10 mouse cellular contexts compared by ENCODE assay signal in the genomic region with DNA sequence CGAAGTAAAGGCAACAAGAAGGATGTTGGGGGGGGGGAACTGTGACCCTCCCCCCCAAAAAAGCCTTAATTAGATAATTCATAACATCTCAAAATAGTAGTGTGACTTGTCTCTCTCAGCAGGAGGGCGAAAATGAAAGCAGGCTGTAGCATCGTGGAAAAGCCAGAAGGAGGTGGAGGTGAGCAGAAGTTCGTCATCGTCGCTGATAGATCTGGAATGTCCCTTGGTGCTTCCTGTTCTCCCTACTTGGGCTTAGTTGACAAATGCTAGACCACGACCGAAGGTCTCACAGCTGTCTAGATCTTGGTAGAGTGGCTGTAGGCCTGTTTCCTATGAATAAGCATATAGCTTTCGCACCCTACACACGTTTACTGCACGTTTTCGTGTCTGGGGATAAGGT. TPM values are rescaled to one million over a fixed set of nuclear protein-coding genes. Genes with fewer than 3 reads are reported as not detected.
DNase-seq lines count a peak whose midpoint lies in the region; ATAC-seq and TF ChIP-seq lines count a peak whose summit lies in the region.
"Had no signal": no experiment of that assay in that cellular context is flagged by ENCODE, and none has a peak within 500 bp of the region (broad histone marks: within the 10 kb centered on the region; RNA-seq: fewer than 3 reads in every experiment).

No protein-coding gene starts in this region.

- in situ Hi-C loops in CH12.LX (cut with MboI; ENCODE audit: low pct_ligation_motif_present, low pct_unique_long_range_greater_than_20kb, low sequenced_read_pairs) = no loop called here

- H3K9me3 ChIP-seq in kidney, postnatal 0 days (replicated peaks; ENCODE audit: low read length) = no peaks in the 10 kb centered on the region
- no peaks in the 10 kb centered on the region for H3K9me3 ChIP-seq in CH12.LX (replicated peaks; ENCODE audit: low read length)
- no peaks in the 10 kb centered on the region for H3K9me3 ChIP-seq in liver, embryonic 13.5 days (replicated peaks)
- H3K9me3 ChIP-seq: midbrain, embryonic 12.5 days had no signal

- H3K27me3 ChIP-seq in kidney, postnatal 0 days (ENCODE audit: insufficient read depth, low read length) = no peaks in the 10 kb centered on the region
- H3K27me3 ChIP-seq in CH12.LX (replicated peaks) = no peaks in the 10 kb centered on the region
- no peaks in the 10 kb centered on the region for H3K27me3 ChIP-seq in liver, embryonic 13.5 days

- no peak overlapping the region for H3K27ac ChIP-seq in kidney, postnatal 0 days
- no peak overlapping the region for H3K27ac ChIP-seq in CH12.LX (ENCODE audit: insufficient read depth, low read depth)
- no peak overlapping the region for H3K27ac ChIP-seq in liver, embryonic 13.5 days
- H3K27ac ChIP-seq: midbrain, embryonic 12.5 days had no signal

- no peak for TF ChIP-seq EP300 in CH12.LX (IDR thresholded peaks at IDR 0.05; ENCODE audit: low read length)

- no peak for DNase-seq in kidney, postnatal 0 days (ENCODE audit: low spot score)
- DNase-seq in kidney, postnatal 25 days = no peak
- DNase-seq in CD4-positive helper T cell, adult 2 months (ENCODE audit: low read depth, low spot score) = peak; percentile 80
- DNase-seq in CH12.LX (ENCODE audit: extremely low read depth) = peak; percentile 53
- DNase-seq in liver, embryonic 13.5 days = no peak
- no peak for DNase-seq in adrenal gland, adult 8-10 months
- DNase-seq in cerebellum, postnatal 4 days (ENCODE audit: low spot score in 2 of 2) = no peak
- DNase-seq: forebrain, postnatal 0 days; kidney, postnatal 14 days had no signal

- peaks cover 28% of the 10 kb centered on the region for H3K36me3 ChIP-seq in kidney, postnatal 0 days (ENCODE audit: insufficient read depth, low read length)
- H3K36me3 ChIP-seq in CH12.LX (replicated peaks in 1 of 2; ENCODE audit: control insufficient read depth in 1 of 2, insufficient read depth in 1 of 2, low read length in 1 of 2) = peaks cover 38 to 48% of the 10 kb centered on the region in 2 experiments
- peaks cover 34% of the 10 kb centered on the region for H3K36me3 ChIP-seq in liver, embryonic 13.5 days

- WGBS in kidney, postnatal 0 days = 81% methylated on average over 12 of the region's 12 CpGs
- WGBS in liver, embryonic 13.5 days (ENCODE audit: insufficient replicate concordance) = 75% methylated on average over 12 of the region's 12 CpGs

- dilution Hi-C loops in CH12.LX (cut with MboI; ENCODE audit: extremely low pct_ligation_motif_present, extremely low pct_unique_long_range_greater_than_20kb, low sequenced_read_pairs) = no loop called here

- no peak for ATAC-seq in kidney, postnatal 0 days (replicated peaks; ENCODE audit: low FRiP score, low read depth)
- ATAC-seq in liver, embryonic 13.5 days (ENCODE audit: low read depth) = no peak
- ATAC-seq: forebrain, postnatal 0 days had no signal

- no peak; the same call in none of the 2 replicates for TF ChIP-seq RAD21 in CH12.LX (IDR thresholded peaks at IDR 0.05; ENCODE audit: low read depth, low read length)

- H3K79me2 ChIP-seq in CH12.LX (replicated peaks; ENCODE audit: control insufficient read depth, extremely low read depth, insufficient read depth, poor library complexity, severe bottlenecking) = peaks cover 28% of the 10 kb centered on the region

- H3K4me3 ChIP-seq in kidney, postnatal 0 days (replicated peaks; ENCODE audit: low read depth, low read length) = no peak overlapping the region
- H3K4me3 ChIP-seq in CH12.LX (replicated peaks in 1 of 3; ENCODE audit: low read depth in 2 of 3, low read length in 2 of 3, poor library complexity in 1 of 3) = peak overlapping the region; percentile 91 to 98 (median 97)
- H3K4me3 ChIP-seq in liver, embryonic 13.5 days (replicated peaks) = peak overlapping the region; percentile 92; the same call in 1 of the 2 replicates

- 0 out of 2 replicates have a peak, but pooled peaks cover 12% of the 10 kb centered on the region for H3K4me1 ChIP-seq in kidney, postnatal 0 days (replicated peaks; ENCODE audit: insufficient read depth, low read length)
- peaks cover 13 to 49% of the 10 kb centered on the region in 2 experiments for H3K4me1 ChIP-seq in CH12.LX (ENCODE audit: control insufficient read depth in 1 of 2, insufficient read depth in 2 of 2)
- peaks cover 33% of the 10 kb centered on the region for H3K4me1 ChIP-seq in liver, embryonic 13.5 days (replicated peaks)

- H3K9ac ChIP-seq in kidney, postnatal 0 days (ENCODE audit: low read depth, low read length) = no peak overlapping the region
- peak overlapping the region; percentile 89 for H3K9ac ChIP-seq in CH12.LX (ENCODE audit: insufficient read depth, low read depth)
- no peak overlapping the region for H3K9ac ChIP-seq in liver, embryonic 13.5 days

- TF ChIP-seq POLR2A in CH12.LX (IDR thresholded peaks at IDR 0.05; ENCODE audit: low read depth, low read length) = no peak

- 0 out of 2 replicates have a peak, but pooled peaks have one; percentile 7 for TF ChIP-seq CTCF in kidney, postnatal 0 days (IDR thresholded peaks at IDR 0.05; ENCODE audit: low read depth)
- peak in 1 of 2 experiments; percentile 44; a peak in 2 of 4 replicates for TF ChIP-seq CTCF in CH12.LX (conservative IDR thresholded peaks at IDR 0.05 in 1 of 2, IDR thresholded peaks at IDR 0.05 in 1 of 2; ENCODE audit: low read depth in 2 of 2, low read length in 2 of 2)

- no peak overlapping the region for H3K4me2 ChIP-seq in kidney, postnatal 0 days (ENCODE audit: low read length)
- peak overlapping the region; percentile 66 for H3K4me2 ChIP-seq in CH12.LX (ENCODE audit: insufficient read depth, low read depth, poor library complexity, severe bottlenecking)
- H3K4me2 ChIP-seq in liver, embryonic 13.5 days = peak overlapping the region; percentile 80

TF ChIP-seq in CH12.LX, 34 proteins besides CTCF, POLR2A, EP300 and RAD21:
- TF ChIP-seq SMC3 (IDR thresholded peaks at IDR 0.05; ENCODE audit: low read depth, low read length) = peak; percentile 37
- no peak; the same call in 1 of the 2 replicates for TF ChIP-seq TCF12 (IDR thresholded peaks at IDR 0.05; ENCODE audit: low read depth, low read length)
- TF ChIP-seq ELF1 (IDR thresholded peaks at IDR 0.05; ENCODE audit: low read depth, low read length) = no peak
- no peak for TF ChIP-seq USF1 (IDR thresholded peaks at IDR 0.05; ENCODE audit: low read depth, low read length)
- 0 out of 2 replicates have a peak, but pooled peaks have one; percentile 2 for TF ChIP-seq BHLHE40 (IDR thresholded peaks at IDR 0.05; ENCODE audit: low read depth, low read length)
- no peak for TF ChIP-seq ZKSCAN1 (IDR thresholded peaks at IDR 0.05; ENCODE audit: borderline replicate concordance, low read depth, low read length)
- TF ChIP-seq POLR2AphosphoS2 (IDR thresholded peaks at IDR 0.05; ENCODE audit: low read depth, low read length) = no peak
- no peak for TF ChIP-seq CHD1 (IDR thresholded peaks at IDR 0.05; ENCODE audit: low read depth, low read length)
- no peak for TF ChIP-seq MAX (IDR thresholded peaks at IDR 0.05; ENCODE audit: low read length)
- TF ChIP-seq ZNF384 (IDR thresholded peaks at IDR 0.05; ENCODE audit: low read depth, low read length) = no peak
- TF ChIP-seq ETS1 (conservative IDR thresholded peaks at IDR 0.05; ENCODE audit: low read depth, low read length) = no peak
- TF ChIP-seq IRF4 (IDR thresholded peaks at IDR 0.05; ENCODE audit: low read depth, low read length) = peak; percentile 26; the same call in 1 of the 2 replicates

RNA-seq across cellular contexts. Expression of a gene that starts 1.9 kb away (rescaled TPM):
- 10.2 and 10.9 TPM in 2 replicates for polyA plus RNA-seq in kidney, postnatal 0 days (2015; fragmentation: Nextera tagmentation; extraction: Ambion mirVana)
- 12.6 and 13.1 TPM in 2 replicates for total RNA-seq in CH12.LX (2012; rRNA removed)
- 16.8 and 17.3 TPM in 2 replicates for total RNA-seq in CH12.LX (2014; rRNA removed)
- 22.7 and 24.1 TPM in 2 replicates for polyA plus RNA-seq in CH12.LX (2012; ENCODE audit: insufficient read length, low read depth)
- polyA plus RNA-seq in liver, embryonic 13.5 days (2015; fragmentation: Nextera tagmentation; extraction: Ambion mirVana) = 3.5 and 4.0 TPM in 2 replicates
- 10 to 100 TPM; 19.4 to 24.6 (median 22.4) TPM for total RNA-seq in adrenal gland, adult 8-10 months (2022)

Comparison
In these comparisons a context has a peak if more than half of its experiments do, and no peak if none do; other contexts are left out.
1. DNase-seq: peak in CD4-positive helper T cell, adult 2 months (single experiment) and CH12.LX (single experiment); none in kidney, postnatal 0 days (single experiment), kidney, postnatal 25 days (0 of 2), liver, embryonic 13.5 days (single experiment), adrenal gland, adult 8-10 months (single experiment) and cerebellum, postnatal 4 days (0 of 2).